Mouse (Mus musculus): ENCODE measurements around the gene Cplx1.

The Cplx1 gene

GRCm38 (mm10) chr5:108549489-108550206, at the start of gene Cplx1:
Gene Cplx1 (minus strand): TSS chr5:108550024.
- DNase-seq (ENCODE audit: low spot score in 2 of 2), result peak; percentile 74 to 75

DNA sequence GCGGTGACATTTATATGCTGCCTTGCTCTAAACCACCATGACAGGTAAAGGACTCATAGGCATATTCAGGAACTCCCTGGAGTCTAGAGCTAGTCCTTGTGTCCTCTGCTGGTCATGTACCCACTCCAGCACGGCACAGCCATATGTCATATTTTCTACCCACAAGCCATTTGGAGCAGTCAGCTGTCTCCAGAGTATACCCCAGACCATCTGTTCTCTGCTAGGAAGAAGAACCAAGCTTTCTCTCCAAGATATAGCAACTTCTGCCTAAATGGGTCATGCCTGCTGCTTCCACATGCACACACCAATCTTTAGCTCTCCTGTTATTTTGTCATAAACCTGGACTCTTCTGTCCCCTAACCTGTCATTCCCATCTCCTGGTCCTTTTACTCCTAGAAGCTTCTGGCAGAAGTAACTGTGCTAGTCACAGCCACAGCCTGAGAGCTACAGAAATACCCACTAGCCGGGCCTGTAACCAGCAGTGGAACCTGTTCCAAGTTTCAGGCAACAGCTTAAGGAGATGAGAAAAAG, 31.6 kb upstream of the Cplx1 start:
- DNase-seq (ENCODE audit: low spot score in 2 of 2), result peak; percentile 49 to 84

- no peak for DNase-seq (ENCODE audit: low spot score in 2 of 2)
Observed at GRCm38 (mm10) chr5:108573054-108573453, 23.2 kb upstream of the Cplx1 start.

- DNase-seq (ENCODE audit: low spot score in 2 of 2), result no peak
Observed at GRCm38 (mm10) chr5:108570991-108571390, 21.2 kb upstream of the Cplx1 start.

DNA sequence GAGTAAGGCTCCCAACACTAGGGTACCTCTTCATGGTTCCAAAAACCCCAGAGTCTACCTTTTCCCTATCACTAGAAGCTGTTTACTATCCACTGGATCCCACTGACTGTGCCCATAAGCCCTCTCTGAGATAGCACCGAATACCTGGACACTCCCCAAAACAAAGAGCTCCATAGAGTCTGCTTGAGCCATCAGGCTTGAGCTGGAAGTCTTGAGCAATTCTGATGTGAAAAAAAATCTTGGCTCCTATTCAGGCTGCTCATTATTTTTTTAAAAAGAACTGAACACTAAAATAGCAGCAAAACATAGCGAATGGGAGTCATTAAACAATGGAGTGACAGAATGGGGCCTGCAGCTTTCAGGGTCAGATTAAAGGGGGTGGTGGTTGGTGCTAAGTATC, 17.3 kb upstream of the Cplx1 start:
- no peak for DNase-seq (ENCODE audit: low spot score in 2 of 2)

DNA sequence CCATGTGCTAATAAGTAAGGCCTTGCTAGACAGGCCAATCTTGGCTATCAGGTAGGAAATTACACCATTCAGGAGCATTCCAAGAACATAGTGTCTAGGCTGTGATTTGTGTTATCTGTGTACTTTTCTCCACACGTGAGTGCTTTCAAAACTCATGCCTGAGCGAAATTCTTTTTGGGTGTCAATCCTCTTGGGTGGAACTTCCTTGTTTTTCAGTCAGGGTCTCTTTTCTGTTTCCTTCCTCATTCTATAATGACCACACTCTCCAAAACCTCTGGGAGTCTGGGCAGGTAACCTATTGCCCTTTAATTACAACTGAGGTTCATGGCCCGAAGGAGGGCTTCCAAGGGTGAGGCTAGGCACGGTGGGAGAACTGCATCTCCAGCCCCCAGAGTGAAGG, 16.7 kb upstream of the Cplx1 start:
- no peak for DNase-seq (ENCODE audit: low spot score in 2 of 2)

- no peak for DNase-seq (ENCODE audit: low spot score in 2 of 2)
Observed at GRCm38 (mm10) chr5:108565381-108565780, 15.6 kb upstream of the Cplx1 start.

DNA sequence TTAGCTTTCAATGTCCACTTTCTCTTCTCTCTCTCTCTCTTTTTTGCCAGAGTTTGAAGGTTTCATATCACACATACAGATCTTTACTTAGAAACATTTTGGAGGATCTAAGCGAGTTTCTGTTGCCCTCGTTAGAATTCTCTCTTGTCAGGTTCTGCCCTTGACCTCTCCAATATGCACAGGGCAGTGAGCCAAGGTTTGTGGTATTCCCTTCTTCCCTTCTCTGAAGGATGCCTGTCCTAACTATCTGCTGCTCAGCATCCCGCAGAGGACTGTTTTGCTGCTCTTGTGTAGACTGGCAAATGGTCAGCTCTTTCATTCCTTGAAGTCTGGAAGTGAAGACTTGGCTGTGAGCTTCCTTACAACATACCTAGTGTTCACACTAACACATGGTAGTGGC, 14.5 kb upstream of the Cplx1 start:
- no peak for DNase-seq (ENCODE audit: low spot score in 2 of 2)

DNA sequence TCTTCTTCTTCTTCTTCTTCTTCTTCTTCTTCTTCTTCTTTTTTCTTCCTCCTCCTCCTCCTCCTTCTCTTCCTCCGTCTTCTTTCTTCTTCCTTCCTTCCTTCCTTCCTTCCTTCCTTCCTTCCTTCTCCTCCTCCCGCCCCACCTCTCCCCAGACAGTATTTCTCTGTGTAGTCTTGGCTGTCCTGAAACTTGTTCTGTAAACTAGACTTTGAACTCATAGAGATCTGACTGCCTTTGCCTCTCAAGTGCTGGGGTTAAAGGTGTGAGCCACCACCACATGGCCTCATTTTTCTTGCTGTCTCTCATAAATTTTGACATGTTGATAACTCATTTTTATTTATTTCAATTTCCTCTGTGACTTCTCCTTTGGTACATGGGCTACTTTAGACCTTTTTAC, 12.7 kb upstream of the Cplx1 start:
- DNase-seq (ENCODE audit: low spot score in 2 of 2), result no peak

- DNase-seq (ENCODE audit: low spot score in 2 of 2), result no peak
Observed at GRCm38 (mm10) chr5:108556986-108557385, 7.2 kb upstream of the Cplx1 start.

GRCm38 (mm10) chr5:108554041-108554440, 4.2 kb upstream of the Cplx1 start:
- DNase-seq (ENCODE audit: low spot score in 2 of 2), result no peak

DNA sequence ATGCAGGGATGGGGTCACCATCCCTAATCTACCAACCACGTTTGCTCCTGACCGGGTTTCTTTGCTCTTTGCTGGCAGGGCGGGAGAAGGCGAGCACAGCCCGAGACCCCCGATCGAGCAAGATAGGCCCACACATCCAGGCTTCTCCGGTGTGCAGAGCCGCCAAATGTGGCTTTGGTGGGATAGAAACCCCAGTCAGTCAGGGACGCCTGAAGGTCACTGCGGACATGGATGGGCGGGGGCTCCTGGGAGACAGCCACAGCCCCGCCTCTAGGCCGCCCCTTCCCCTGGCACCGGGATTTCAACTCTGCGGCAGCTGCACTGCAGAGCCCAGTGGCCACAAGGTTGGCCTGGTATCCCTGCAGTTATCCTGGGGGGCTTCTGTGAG, 377 bp upstream of the Cplx1 start:
- DNase-seq (ENCODE audit: low spot score in 2 of 2), result no peak

GRCm38 (mm10) chr5:108549137-108549488, 711 bp downstream of the Cplx1 start:
- no peak for DNase-seq (ENCODE audit: low spot score in 2 of 2)

DNA sequence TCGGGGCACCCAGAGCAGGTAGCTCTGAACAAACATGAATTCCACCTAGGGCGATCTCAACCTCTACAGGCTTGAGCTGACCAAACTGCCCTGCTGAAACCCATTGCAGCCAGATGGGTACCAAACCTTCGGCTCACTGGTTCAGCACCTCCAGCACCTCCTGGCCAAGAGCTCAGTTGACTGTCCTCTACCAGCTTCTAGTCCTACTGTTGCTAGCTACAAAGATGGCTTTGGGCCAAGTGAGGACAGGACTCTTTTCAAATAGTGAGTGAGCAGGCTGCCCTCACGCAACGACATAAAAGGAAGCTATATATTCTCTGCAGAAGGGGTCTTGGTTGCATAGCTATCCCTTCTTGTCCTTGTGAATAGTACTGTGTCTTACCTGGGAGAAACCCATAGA, 2.2 kb downstream of the Cplx1 start:
- no peak for DNase-seq (ENCODE audit: low spot score in 2 of 2)

DNA sequence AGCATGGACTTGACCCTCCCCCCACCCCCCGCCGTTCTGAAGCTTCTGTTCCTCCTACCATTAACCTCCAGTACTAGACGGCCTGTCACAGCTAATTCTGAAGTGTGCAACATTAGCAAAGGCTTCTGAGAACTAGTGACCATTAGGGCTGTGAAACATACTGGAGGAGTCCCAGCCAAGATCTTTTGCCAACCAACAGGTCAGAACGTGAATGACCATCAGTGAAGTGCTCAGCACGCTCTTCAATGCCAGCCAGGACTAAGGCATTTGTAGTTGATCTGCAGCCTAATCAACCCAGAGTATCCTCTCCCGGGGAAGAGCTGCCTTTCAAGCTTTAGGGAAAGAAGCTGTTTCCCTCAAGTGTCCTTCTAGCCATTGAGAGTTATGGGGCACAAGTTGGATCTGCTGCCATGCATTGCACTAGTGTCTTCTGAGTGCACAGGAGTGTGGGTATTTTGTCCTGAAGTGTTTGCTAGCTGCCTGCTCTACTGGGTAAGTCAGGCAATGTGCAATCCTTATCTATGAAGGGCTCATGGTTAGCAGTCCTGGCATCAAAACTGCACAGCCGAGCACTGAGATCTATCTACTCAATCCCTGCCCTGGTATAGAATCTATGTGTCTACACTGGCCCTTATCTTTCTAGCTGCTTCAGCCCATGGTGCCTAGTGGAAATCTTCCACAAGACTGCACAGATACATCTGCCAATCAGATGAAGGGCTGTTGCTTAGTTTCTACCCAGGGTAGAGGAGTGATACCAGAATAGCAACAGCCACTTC, 6.1 kb downstream of the Cplx1 start:
- no peak for DNase-seq (ENCODE audit: low spot score in 2 of 2)

GRCm38 (mm10) chr5:108534188-108534587, 15.6 kb downstream of the Cplx1 start:
- DNase-seq (ENCODE audit: low spot score in 2 of 2), result no peak

GRCm38 (mm10) chr5:108522597-108522996, 27.2 kb downstream of the Cplx1 start:
- no peak for DNase-seq (ENCODE audit: low spot score in 2 of 2)

DNA sequence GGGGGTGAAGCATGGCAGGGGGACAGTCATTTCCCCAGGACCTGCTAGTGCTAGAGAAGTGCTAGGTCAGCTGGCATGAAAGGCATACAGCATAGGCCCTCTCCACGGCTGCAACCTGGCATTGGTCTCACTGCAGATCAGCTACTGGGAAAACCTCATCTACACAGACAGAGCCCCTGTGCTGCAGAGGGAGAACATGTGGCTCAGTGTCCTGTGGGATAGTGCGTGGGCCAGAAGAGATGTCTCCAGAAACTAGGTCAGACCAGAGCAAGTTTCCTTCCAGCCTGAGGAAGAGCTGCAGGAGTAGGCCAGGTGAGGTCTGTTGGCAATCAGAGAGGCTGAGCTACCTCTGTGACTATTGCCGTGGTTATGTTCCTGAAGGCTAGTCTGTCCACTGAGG, 27.9 kb downstream of the Cplx1 start:
- peak in 1 of 2 experiments; percentile 33 for DNase-seq (ENCODE audit: low spot score in 2 of 2)

DNA sequence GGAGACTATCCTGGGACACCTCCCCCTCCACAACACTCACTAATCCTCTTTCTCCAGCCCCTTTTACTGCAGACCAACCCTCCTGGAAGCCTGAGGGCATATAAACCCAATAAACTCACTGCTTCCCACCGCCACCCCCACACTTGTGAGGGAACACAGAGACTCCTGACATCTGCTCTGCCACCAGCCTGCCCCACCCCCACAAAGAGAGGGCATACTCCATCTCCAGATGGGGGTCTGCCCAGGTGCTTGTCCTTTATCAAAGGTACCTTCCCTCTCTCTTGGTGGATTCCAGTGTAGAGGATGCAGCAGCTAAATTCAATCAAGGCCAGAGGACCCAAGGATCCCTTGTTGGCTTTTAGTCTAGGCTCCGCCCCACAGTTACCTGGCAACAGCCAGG, 28.8 kb downstream of the Cplx1 start:
- no peak for DNase-seq (ENCODE audit: low spot score in 2 of 2)

DNA sequence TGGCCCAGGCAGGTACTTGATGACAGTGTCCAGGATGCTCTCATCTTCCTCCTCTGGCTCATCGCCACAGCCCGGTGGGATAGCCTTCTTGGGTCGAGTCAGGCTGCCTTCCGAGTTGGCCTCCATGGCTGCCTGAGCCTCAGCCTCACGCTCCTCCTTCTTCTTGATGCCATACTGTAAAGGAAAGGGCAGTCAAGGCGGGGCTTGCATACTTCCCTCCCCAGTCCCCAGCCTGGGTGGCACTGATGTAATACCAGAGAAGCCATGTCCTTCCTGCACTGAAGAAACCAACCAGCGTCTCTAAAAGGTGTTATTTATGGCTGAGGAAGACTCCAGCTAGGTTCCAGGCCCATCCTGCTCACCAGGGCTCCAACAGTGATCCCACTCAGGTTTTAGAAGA, 29.7 kb downstream of the Cplx1 start:
- no peak for DNase-seq (ENCODE audit: low spot score in 2 of 2)

DNA sequence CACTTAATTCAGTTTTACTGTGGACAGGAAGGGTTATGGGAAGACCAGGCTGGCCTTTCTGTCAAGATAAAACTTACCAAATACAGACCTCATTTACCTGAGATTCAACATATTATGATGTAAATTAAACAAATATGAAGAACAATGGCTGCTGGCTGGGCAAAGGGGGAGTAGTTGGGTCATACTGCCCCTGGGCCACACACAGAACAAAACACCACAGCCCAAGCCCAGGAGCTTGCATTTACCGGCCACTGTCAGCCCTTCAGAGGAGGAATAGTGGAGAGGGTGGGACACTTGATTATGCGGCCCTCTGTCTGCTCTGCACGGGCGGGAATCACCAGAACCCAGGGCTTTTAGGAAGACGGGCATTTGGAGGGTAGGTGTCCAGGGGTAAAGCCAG, 30.9 kb downstream of the Cplx1 start:
- no peak for DNase-seq (ENCODE audit: low spot score in 2 of 2)

DNA sequence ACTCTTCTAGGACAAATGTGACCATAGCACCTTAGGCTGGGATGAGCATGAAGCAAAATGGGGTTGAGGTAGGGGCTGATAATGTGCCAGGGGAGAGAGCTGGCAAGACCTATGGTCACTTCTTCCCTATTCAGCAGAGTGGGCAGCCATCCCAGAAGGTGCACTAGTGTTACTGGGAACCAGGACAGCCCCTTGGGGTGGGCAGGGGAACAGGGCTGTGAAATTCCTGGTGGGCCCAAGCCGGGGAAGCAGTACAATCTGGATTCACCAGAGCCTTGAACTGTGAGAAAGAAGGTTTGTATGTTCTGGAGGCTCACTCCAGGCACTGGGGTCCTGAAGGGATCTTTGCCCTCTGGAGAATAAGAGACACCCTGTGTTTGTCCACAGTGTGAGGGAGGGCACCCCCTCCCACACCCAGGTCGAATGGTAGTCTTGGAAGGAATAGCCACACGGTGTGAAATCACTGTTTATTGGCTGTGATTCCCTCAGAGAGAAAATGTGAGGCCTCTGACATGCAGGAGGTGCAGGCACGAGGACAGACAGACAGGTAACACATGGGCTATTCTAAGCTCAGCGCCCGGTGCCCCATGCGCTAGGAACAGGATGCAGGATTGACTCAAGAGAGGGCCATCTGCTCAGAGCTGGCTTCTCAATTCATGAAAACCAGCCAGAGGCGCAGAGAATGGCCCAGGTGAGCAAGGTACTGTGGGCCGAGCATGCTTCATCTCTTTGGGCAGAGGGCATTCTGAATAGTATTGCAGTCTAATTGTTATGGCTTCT, 31.5 kb downstream of the Cplx1 start:
- DNase-seq (ENCODE audit: low spot score in 2 of 2), result no peak
